Mouse (Mus musculus) thymus, adult 2 months (tissue): ENCODE data around the gene Pim1. TPM values are rescaled to one million over a fixed set of nuclear protein-coding genes. Genes with fewer than 3 reads are reported as not detected.

Source experiments
- DNase-seq: peaks from one replicate; pipeline ENCODE4 v3.0.0; 2021
- H3K27ac ChIP-seq: fragments of 200-500 bp; 2 replicates; pipeline ENCODE4 v1.5.1; 2012; ENCODE audit warnings: low read length, control low read depth; ENCODE audit not compliant: control insufficient read depth, insufficient read depth
- H3K27me3 ChIP-seq: fragments of 200-500 bp; 2 replicates; pipeline ENCODE4 v1.6.1; 2012; ENCODE audit warnings: mild to moderate bottlenecking, low read length, moderate library complexity, mixed read lengths; ENCODE audit not compliant: control insufficient read depth, insufficient read depth
- H3K36me3 ChIP-seq: fragments of 200-500 bp; 2 replicates; pipeline ENCODE4 v1.6.1; 2012; ENCODE audit warnings: mild to moderate bottlenecking, low read length, moderate library complexity; ENCODE audit not compliant: control insufficient read depth, insufficient read depth
- H3K4me1 ChIP-seq: fragments of 200-500 bp; replicated peaks from 2 replicates; pipeline ENCODE4 v1.6.1; 2012; ENCODE audit warnings: low read length; ENCODE audit not compliant: control insufficient read depth, insufficient read depth
- H3K4me3 ChIP-seq: fragments of 200-500 bp; 2 replicates; pipeline ENCODE4 v1.5.1; 2012; ENCODE audit warnings: mild to moderate bottlenecking, low read length, control low read depth, moderate library complexity; ENCODE audit not compliant: control insufficient read depth, insufficient read depth
- CTCF ChIP-seq: fragments of 200-500 bp; IDR thresholded peaks from 2 replicates; pipeline ENCODE4 v1.5.1; 2012; ENCODE audit warnings: mild to moderate bottlenecking, control low read depth, low read length, moderate library complexity, borderline replicate concordance; ENCODE audit not compliant: control insufficient read depth, poor library complexity, insufficient read depth; ENCODE audit errors: extremely low read depth
- POLR2A ChIP-seq: fragments of 200-500 bp; IDR thresholded peaks from 2 replicates; pipeline ENCODE4 v1.6.1; 2012; ENCODE audit warnings: mild to moderate bottlenecking, low read length, control low read depth, moderate library complexity; ENCODE audit not compliant: control insufficient read depth, poor library complexity, insufficient read depth; ENCODE audit errors: extremely low read depth
- WGBS: fragments of 180-500 bp; shearing (Covaris S2); methylation state at CpG from one replicate; pipeline ENCODE4 v1.1.7; 2018; 5-methylcytosine and 5-hydroxymethylcytosine counted together
- polyA plus RNA-seq: library from polyadenylated mRNA; depleted of rRNA; stranded (reverse); fragments of >200 nt; gene quantifications from 2 replicates; pipeline ENCODE4 v1.2.3, GENCODE M21; 2012

Gene Pim1
- polyA plus RNA-seq, 1 experiment = 92.7 TPM

GRCm38 (mm10) chr17:29476461-29476860 is 14.1 kb upstream of the Pim1 start:
- no peaks in the 10 kb centered on the region for H3K27me3 ChIP-seq
- TF ChIP-seq POLR2A (no peak), CTCF (no peak)
- H3K27ac ChIP-seq = no peak overlapping the region
- no peak overlapping the region for H3K4me3 ChIP-seq
- WGBS = 94% methylated on average over 4 of the region's 4 CpGs
- DNase-seq = no peak
- no peaks in the 10 kb centered on the region for H3K4me1 ChIP-seq
- no peaks in the 10 kb centered on the region for H3K36me3 ChIP-seq

GRCm38 (mm10) chr17:29477357-29477756 is 13.2 kb upstream of the Pim1 start:
- Histone ChIP-seq H3K4me3 (no peak overlapping the region), H3K27me3 (no peaks in the 10 kb centered on the region), H3K4me1 (no peaks in the 10 kb centered on the region), H3K36me3 (no peaks in the 10 kb centered on the region), H3K27ac (no peak overlapping the region)
- TF ChIP-seq CTCF (no peak), POLR2A (no peak)
- 86% methylated on average over 10 of the region's 10 CpGs for WGBS
- DNase-seq = no peak

- no peaks in the 10 kb centered on the region for H3K36me3 ChIP-seq
- WGBS = 78% methylated on average over 4 of the region's 4 CpGs
- H3K4me1 ChIP-seq = no peaks in the 10 kb centered on the region
- TF ChIP-seq POLR2A (no peak), CTCF (no peak)
- no peak overlapping the region for H3K4me3 ChIP-seq
- DNase-seq = no peak
- H3K27ac ChIP-seq = no peak overlapping the region
- no peaks in the 10 kb centered on the region for H3K27me3 ChIP-seq
These were observed 12.3 kb upstream of the Pim1 start for GRCm38 (mm10) chr17:29478271-29478670.

- WGBS = 98% methylated on average over 2 of the region's 2 CpGs
- no peak for DNase-seq
- Histone ChIP-seq H3K4me1 (no peaks in the 10 kb centered on the region), H3K27ac (no peak overlapping the region), H3K36me3 (no peaks in the 10 kb centered on the region), H3K4me3 (no peak overlapping the region), H3K27me3 (no peaks in the 10 kb centered on the region)
- no peak for TF ChIP-seq CTCF
- TF ChIP-seq POLR2A = no peak
These were observed 10.3 kb upstream of the Pim1 start for GRCm38 (mm10) chr17:29480256-29480655.

- no peaks in the 10 kb centered on the region for H3K27me3 ChIP-seq
- H3K4me1 ChIP-seq = no peaks in the 10 kb centered on the region
- no peaks in the 10 kb centered on the region for H3K36me3 ChIP-seq
- DNase-seq = no peak
- no peak for TF ChIP-seq CTCF
- no peak for TF ChIP-seq POLR2A
- 96% methylated on average over 7 of the region's 7 CpGs for WGBS
- no peak overlapping the region for H3K4me3 ChIP-seq
- H3K27ac ChIP-seq = no peak overlapping the region
These were observed 7.9 kb upstream of the Pim1 start for GRCm38 (mm10) chr17:29482632-29483031.

GRCm38 (mm10) chr17:29483282-29483681 is 7.3 kb upstream of the Pim1 start:
- Histone ChIP-seq H3K4me1 (no peaks in the 10 kb centered on the region), H3K27me3 (no peaks in the 10 kb centered on the region), H3K27ac (no peak overlapping the region), H3K4me3 (no peak overlapping the region), H3K36me3 (no peaks in the 10 kb centered on the region)
- no peak for TF ChIP-seq CTCF
- no peak for TF ChIP-seq POLR2A
- 96% methylated on average over 2 of the region's 2 CpGs for WGBS
- no peak for DNase-seq

- H3K27ac ChIP-seq = no peak overlapping the region
- no peak for DNase-seq
- WGBS = 94% methylated on average over 2 of the region's 2 CpGs
- no peaks in the 10 kb centered on the region for H3K27me3 ChIP-seq
- no peaks in the 10 kb centered on the region for H3K36me3 ChIP-seq
- H3K4me3 ChIP-seq = no peak overlapping the region
- peaks cover 5% of the 10 kb centered on the region for H3K4me1 ChIP-seq
- TF ChIP-seq POLR2A (no peak), CTCF (no peak)
These were observed 6.1 kb upstream of the Pim1 start for GRCm38 (mm10) chr17:29484431-29484830.
